Mouse (Mus musculus): ENCODE measurements around the gene BC049715. TPM values are rescaled to one million over a fixed set of nuclear protein-coding genes. Genes with fewer than 3 reads are reported as not detected.
"Not testable (repeated sequence)": the region's sequence is repeated elsewhere in the genome, so short reads cannot be mapped to it uniquely, and the experiment has no call there.

The BC049715 gene
- 1.4 and 3.5 TPM in 2 replicates for polyA plus RNA-seq (2016; fragmentation: Nextera tagmentation; extraction: Ambion mirVana)

GRCm38 (mm10) chr6:136827516-136827880, at the start of gene BC049715:
TSS of gene BC049715 (plus strand) at chr6:136827626.
- WGBS = under 1% methylated on average over 34 of the region's 34 CpGs
- H3K4me3 ChIP-seq = peak within 1 kb of the TSS; percentile 100
- no peak for DNase-seq (ENCODE audit: low spot score)
- H3K4me1 ChIP-seq = peaks cover 14% of the 10 kb centered on the region
- peaks cover 4% of the 10 kb centered on the region; the same call in 1 of the 2 replicates for H3K27me3 ChIP-seq (ENCODE audit: low read depth, poor library complexity, severe bottlenecking)
- H3K36me3 ChIP-seq = peaks cover 31% of the 10 kb centered on the region
- H3K9me3 ChIP-seq (replicated peaks) = no peaks in the 10 kb centered on the region
- peak within 1 kb of the TSS; percentile 97 for H3K27ac ChIP-seq (replicated peaks)

DNA sequence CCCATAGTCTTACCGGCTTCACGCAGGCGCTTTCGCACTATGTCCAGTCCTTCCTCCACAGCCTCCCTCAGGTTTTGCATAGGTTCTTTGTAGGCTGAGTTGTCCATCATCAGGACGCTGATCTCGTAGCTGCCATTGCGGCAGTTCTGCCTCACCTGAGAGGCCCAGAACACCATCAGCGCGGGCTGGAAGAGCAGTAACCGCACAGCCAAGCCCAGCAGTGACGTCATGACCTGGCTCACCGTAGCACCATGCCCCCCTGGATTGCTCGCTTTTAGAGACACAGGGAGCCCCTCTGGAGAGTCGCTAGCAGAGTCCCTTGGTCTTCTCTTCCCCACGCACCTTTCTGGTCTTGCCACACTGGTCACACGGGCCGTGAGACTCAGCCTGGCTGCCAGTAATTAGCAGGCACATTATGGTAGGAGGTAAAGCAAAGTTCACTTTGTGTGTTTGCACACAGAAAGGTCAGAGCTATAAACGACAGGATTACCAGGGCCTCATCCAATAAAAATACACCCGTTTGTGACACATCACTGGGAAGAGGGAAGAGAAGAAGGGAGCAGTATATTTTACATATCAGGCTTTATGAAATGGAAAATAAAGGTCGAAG, 45.9 kb upstream of the BC049715 start, which contains the start of gene Gucy2c:
Gucy2c (minus strand) TSS at position 389 of the 610 bp plus-strand sequence.
- 86% methylated on average over 20 of the region's 20 CpGs for WGBS
- no peak for DNase-seq (ENCODE audit: low spot score)
- Histone ChIP-seq H3K4me3 (no peak within 1 kb of the TSS), H3K36me3 (no peaks in the 10 kb centered on the region), H3K9me3 (replicated peaks) (0 out of 2 replicates have a peak, but pooled peaks cover 3% of the 10 kb centered on the region), H3K27ac (replicated peaks) (no peak within 1 kb of the TSS), H3K4me1 (no peaks in the 10 kb centered on the region), H3K27me3 (ENCODE audit: low read depth, poor library complexity, severe bottlenecking) (no peaks in the 10 kb centered on the region)

GRCm38 (mm10) chr6:136782146-136782545, 45.3 kb upstream of the BC049715 start:
- H3K36me3 ChIP-seq = no peaks in the 10 kb centered on the region
- 0 out of 2 replicates have a peak, but pooled peaks cover 3% of the 10 kb centered on the region for H3K9me3 ChIP-seq (replicated peaks)
- no peak overlapping the region for H3K4me3 ChIP-seq
- no peaks in the 10 kb centered on the region for H3K27me3 ChIP-seq (ENCODE audit: low read depth, poor library complexity, severe bottlenecking)
- no peak for DNase-seq (ENCODE audit: low spot score)
- H3K4me1 ChIP-seq = no peaks in the 10 kb centered on the region
- no peak overlapping the region for H3K27ac ChIP-seq (replicated peaks)
- WGBS = 86% methylated on average over 12 of the region's 12 CpGs

- no peak for DNase-seq (ENCODE audit: low spot score)
- H3K36me3 ChIP-seq = no peaks in the 10 kb centered on the region
- 0 out of 2 replicates have a peak, but pooled peaks cover 3% of the 10 kb centered on the region for H3K9me3 ChIP-seq (replicated peaks)
- 88% methylated on average over 9 of the region's 9 CpGs for WGBS
- H3K27me3 ChIP-seq (ENCODE audit: low read depth, poor library complexity, severe bottlenecking) = no peaks in the 10 kb centered on the region
- no peaks in the 10 kb centered on the region for H3K4me1 ChIP-seq
- no peak overlapping the region for H3K4me3 ChIP-seq
- H3K27ac ChIP-seq (replicated peaks) = no peak overlapping the region
Observed at GRCm38 (mm10) chr6:136782761-136783160, 44.7 kb upstream of the BC049715 start.

GRCm38 (mm10) chr6:136789391-136789971, 37.9 kb upstream of the BC049715 start:
- peaks cover 15% of the 10 kb centered on the region for H3K4me1 ChIP-seq
- H3K27ac ChIP-seq (replicated peaks) = no peak overlapping the region
- no peak overlapping the region for H3K4me3 ChIP-seq
- no peaks in the 10 kb centered on the region for H3K9me3 ChIP-seq (replicated peaks)
- peaks cover 12% of the 10 kb centered on the region for H3K27me3 ChIP-seq (ENCODE audit: low read depth, poor library complexity, severe bottlenecking)
- WGBS = 81% methylated on average over 5 of the region's 5 CpGs
- H3K36me3 ChIP-seq = no peaks in the 10 kb centered on the region
- no peak for DNase-seq (ENCODE audit: low spot score)

DNA sequence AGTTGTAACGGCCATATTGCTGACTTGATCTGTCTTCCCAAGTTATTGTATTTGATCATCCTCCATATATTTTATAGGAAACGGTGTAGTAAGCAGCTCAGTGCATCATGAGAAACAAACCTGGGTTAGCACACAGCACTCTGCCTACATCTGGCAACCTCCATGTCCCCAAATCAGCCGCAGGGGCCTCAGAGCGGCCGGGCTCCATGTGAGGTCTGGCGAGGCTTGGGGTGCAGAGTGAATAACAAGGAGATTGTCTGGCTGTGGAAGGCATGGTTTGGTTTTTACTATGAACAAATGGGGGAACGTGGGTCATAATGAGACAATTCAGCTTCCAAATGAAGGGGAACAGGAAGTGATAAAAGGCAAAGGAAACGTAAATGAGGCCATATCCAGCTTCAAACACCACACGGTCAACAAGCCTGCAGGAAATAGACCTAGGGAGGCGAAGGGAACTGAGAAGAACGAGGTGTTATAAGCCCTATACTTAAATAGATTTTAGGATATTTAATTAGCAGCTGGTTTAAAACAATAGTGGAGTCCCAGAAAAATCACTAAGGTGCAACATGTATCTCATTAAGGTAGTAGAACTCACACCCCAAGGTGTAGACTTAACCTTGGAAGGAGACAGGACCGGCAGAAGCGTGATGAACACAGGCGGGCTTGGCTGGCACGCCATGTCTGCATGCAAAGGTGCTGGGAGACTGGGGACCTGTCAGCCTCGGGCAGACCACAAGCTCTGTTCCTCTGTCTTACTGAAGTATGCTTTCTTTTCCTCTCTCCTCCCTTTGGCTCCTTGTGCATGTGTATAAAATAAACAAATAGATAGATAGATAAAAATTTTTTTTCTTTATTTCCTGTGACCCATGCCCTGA, 34.3 kb upstream of the BC049715 start:
- Histone ChIP-seq H3K36me3 (no peaks in the 10 kb centered on the region), H3K4me1 (peaks cover 15% of the 10 kb centered on the region), H3K9me3 (replicated peaks) (no peaks in the 10 kb centered on the region), H3K27ac (replicated peaks) (no peak overlapping the region), H3K4me3 (peak overlapping the region; percentile 59), H3K27me3 (ENCODE audit: low read depth, poor library complexity, severe bottlenecking) (peaks cover 12% of the 10 kb centered on the region)
- 33% methylated on average over 16 of the region's 16 CpGs for WGBS
- DNase-seq (ENCODE audit: low spot score) = no peak

DNA sequence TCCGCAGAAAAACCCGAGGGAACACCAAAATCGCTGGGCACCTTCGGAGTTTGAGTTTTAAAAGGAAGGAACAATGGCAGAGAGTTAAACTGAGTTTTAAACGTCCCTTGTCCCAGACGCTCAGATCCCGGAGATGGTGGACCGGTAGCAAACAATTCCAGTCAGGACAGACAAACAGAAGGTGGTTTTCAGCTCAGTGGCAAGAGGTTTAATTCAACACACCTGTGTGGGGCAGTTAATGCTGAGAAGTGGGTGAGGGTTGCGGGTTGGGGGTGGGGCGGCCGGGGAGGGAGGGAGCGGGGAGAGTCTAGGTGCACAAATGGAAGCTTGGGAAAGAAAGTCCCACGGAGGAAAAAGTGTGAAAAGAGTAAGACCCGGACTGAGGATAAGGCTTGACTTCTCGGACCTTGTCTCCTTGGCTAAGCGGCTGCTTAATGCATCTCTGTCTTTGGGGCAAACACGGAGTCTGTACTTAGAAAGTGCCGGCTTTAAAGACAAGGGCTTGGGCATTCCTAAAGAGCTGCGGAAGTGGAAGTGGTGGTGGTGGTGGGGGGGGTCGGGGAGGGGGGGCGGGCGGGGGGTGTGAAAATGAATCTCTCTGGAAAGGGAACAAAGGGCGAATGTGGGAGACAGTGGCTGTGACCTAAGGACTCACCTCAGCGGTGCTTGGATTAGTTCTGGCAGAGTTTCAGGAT, 33.4 kb upstream of the BC049715 start:
- Histone ChIP-seq H3K4me3 (peak overlapping the region; percentile 59), H3K27ac (replicated peaks) (peak overlapping the region; percentile 65; the same call in 1 of the 2 replicates), H3K36me3 (no peaks in the 10 kb centered on the region), H3K4me1 (peaks cover 15% of the 10 kb centered on the region), H3K9me3 (replicated peaks) (no peaks in the 10 kb centered on the region), H3K27me3 (ENCODE audit: low read depth, poor library complexity, severe bottlenecking) (peaks cover 12% of the 10 kb centered on the region)
- peak; percentile 28 for DNase-seq (ENCODE audit: low spot score)
- WGBS = under 1% methylated on average over 23 of the region's 24 CpGs

DNA sequence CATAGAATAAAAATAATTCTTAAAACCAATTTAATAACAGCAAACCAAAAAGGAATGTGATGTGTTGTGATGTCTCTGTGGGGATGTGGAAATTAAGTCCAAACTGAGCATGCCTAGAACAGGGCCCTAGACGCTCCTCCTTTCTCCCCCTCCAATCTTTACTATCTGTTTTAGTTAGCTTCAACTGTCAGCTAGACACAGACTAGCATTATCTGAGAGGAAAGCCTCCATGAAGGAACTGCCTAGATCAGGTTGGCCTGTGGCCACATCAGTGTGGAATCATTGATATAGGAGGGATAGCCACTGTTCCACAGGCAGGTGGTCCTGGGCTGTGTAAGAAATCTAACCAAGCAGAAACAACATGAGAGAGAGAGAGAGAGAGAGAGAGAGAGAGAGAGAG, 32.3 kb upstream of the BC049715 start:
- Histone ChIP-seq H3K9me3 (replicated peaks) (no peaks in the 10 kb centered on the region), H3K4me3 (no peak overlapping the region), H3K27ac (replicated peaks) (no peak overlapping the region), H3K4me1 (peaks cover 15% of the 10 kb centered on the region), H3K36me3 (no peaks in the 10 kb centered on the region), H3K27me3 (ENCODE audit: low read depth, poor library complexity, severe bottlenecking) (peaks cover 12% of the 10 kb centered on the region)
- DNase-seq (ENCODE audit: low spot score) = no peak
- 74% methylated on average over 1 of the region's 1 CpGs for WGBS

- Histone ChIP-seq H3K27ac (replicated peaks) (no peak overlapping the region), H3K27me3 (ENCODE audit: low read depth, poor library complexity, severe bottlenecking) (peaks cover 12% of the 10 kb centered on the region), H3K36me3 (no peaks in the 10 kb centered on the region), H3K4me3 (no peak overlapping the region), H3K9me3 (replicated peaks) (no peaks in the 10 kb centered on the region), H3K4me1 (peaks cover 15% of the 10 kb centered on the region)
- 66% methylated on average over 6 of the region's 6 CpGs for WGBS
- DNase-seq (ENCODE audit: low spot score) = no peak
Observed at GRCm38 (mm10) chr6:136795850-136796249, 31.6 kb upstream of the BC049715 start.

- not testable (repeated sequence) for H3K27ac ChIP-seq (replicated peaks); H3K4me3 ChIP-seq; H3K9me3 ChIP-seq (replicated peaks); DNase-seq (ENCODE audit: low spot score); H3K27me3 ChIP-seq (ENCODE audit: low read depth, poor library complexity, severe bottlenecking); H3K36me3 ChIP-seq
- peaks cover 16% of the 10 kb centered on the region for H3K4me1 ChIP-seq
- WGBS = 79% methylated on average over 3 of the region's 3 CpGs
Observed at GRCm38 (mm10) chr6:136797874-136798693, 29.3 kb upstream of the BC049715 start.

DNA sequence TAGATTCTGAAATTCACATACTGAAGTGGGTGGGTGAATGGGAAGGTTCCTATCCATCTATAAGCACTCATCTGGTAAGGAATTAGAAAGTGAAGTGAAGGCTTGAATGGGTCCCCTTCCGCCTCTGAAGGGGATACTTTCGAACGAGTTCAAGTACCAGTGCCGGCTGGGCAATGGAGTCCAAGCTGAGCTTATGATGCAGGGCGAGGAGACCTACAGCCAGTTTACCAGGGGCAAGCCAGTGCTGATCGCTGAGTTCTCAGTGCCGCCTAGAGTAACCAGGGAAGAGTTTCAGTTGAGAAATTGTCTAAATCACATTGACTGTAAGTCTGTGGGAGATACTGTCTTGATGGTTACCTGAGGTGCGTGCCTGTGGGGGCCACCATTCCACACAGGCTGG, 26.7 kb upstream of the BC049715 start:
- Histone ChIP-seq H3K27ac (replicated peaks) (no peak overlapping the region), H3K27me3 (ENCODE audit: low read depth, poor library complexity, severe bottlenecking) (no peaks in the 10 kb centered on the region), H3K9me3 (replicated peaks) (no peaks in the 10 kb centered on the region), H3K36me3 (no peaks in the 10 kb centered on the region), H3K4me3 (no peak overlapping the region), H3K4me1 (peaks cover 15% of the 10 kb centered on the region)
- 93% methylated on average over 8 of the region's 8 CpGs for WGBS
- DNase-seq (ENCODE audit: low spot score) = no peak

- 89% methylated on average over 6 of the region's 6 CpGs for WGBS
- Histone ChIP-seq H3K4me3 (no peak overlapping the region), H3K36me3 (no peaks in the 10 kb centered on the region), H3K4me1 (peaks cover 15% of the 10 kb centered on the region), H3K9me3 (replicated peaks) (no peaks in the 10 kb centered on the region), H3K27me3 (ENCODE audit: low read depth, poor library complexity, severe bottlenecking) (no peaks in the 10 kb centered on the region), H3K27ac (replicated peaks) (no peak overlapping the region)
- no peak for DNase-seq (ENCODE audit: low spot score)
Observed at GRCm38 (mm10) chr6:136801274-136801673, 26.2 kb upstream of the BC049715 start.

All from midbrain, embryonic 10.5 days (tissue).